Mouse (Mus musculus) neutrophil, adult 5-6 weeks (primary cell): Measurements from ENCODE around the gene Med12l. TPM values are rescaled to one million over a fixed set of nuclear protein-coding genes. Genes with fewer than 3 reads are reported as not detected.

Experiments
- ATAC-seq: fragments of 151-379, 151-347 bp; 2 replicates; pipeline ENCODE4 v1.8.0; 2017; ENCODE audit warnings: mild to moderate bottlenecking, moderate TSS enrichment; ENCODE audit not compliant: insufficient number of reproducible peaks, poor library complexity, low FRiP score, severe bottlenecking; ENCODE audit errors: extremely low read depth
- total RNA-seq: library from RNA; stranded (forward); fragments of 200-1000 nt; gene quantifications from 2 replicates; pipeline ENCODE4 v1.2.3, GENCODE M21; 2017

The Med12l gene
- total RNA-seq, 1 experiment from 2014 or later, result 4.5 TPM

GRCm38 (mm10) chr3:59208650-59209548, 203.3 kb downstream of the Med12l start:
- ATAC-seq, result no peak

DNA sequence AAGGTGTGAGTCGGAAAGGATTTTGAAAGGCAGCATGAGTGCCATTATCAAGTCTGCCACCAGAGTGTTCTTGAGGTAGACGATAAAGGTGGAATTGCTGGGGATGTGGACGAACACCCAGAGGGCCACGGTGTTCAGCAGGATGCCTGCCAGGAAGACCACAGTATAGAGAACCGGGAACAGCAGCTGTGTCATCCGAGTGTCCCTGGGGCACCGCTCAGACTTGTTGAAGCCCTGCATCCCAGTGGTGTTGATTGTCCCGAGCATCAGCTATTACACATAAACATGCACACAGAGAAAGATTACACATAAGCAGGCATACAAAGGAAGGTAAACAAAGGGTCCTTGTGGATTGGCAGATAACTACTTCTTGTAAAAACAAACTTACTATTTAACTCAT, 204.5 kb downstream of the Med12l start:
- no peak for ATAC-seq

- peak; percentile 61 for ATAC-seq
Measured at GRCm38 (mm10) chr3:59210727-59211126, 205.1 kb downstream of the Med12l start, which contains the start of gene P2ry13. TSS of gene P2ry13 (minus strand) at chr3:59210882.

- peak; percentile 34; the same call in 1 of the 2 replicates for ATAC-seq
Measured at GRCm38 (mm10) chr3:59211784-59212183, 206.2 kb downstream of the Med12l start.

GRCm38 (mm10) chr3:59212404-59212803, 206.8 kb downstream of the Med12l start:
- peak; percentile 26 for ATAC-seq

- ATAC-seq, result no peak
Measured at GRCm38 (mm10) chr3:59217211-59217610, 211.6 kb downstream of the Med12l start.

GRCm38 (mm10) chr3:59219326-59219725, 213.7 kb downstream of the Med12l start:
- no peak for ATAC-seq

DNA sequence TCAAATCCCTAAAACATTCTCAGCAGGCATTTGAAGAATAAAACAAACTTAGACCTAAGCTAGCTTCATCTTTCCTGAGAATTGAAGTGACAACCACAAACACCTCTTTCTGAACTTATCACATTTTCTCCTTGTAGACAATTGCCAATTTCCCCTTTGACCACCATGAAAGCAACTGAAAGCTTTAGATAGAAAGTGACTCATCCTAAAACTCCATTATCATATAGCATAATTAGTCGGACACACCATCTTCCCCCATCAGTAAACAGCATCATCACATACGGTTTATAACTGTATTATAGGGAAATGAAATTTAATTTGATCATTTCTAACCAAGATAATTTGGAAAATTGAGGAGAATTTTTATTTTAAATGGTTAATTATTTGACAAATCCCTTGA, 216.7 kb downstream of the Med12l start:
- ATAC-seq, result no peak

- ATAC-seq, result peak; percentile 65; the same call in 1 of the 2 replicates
Measured at GRCm38 (mm10) chr3:59225411-59225810, 219.8 kb downstream of the Med12l start.

DNA sequence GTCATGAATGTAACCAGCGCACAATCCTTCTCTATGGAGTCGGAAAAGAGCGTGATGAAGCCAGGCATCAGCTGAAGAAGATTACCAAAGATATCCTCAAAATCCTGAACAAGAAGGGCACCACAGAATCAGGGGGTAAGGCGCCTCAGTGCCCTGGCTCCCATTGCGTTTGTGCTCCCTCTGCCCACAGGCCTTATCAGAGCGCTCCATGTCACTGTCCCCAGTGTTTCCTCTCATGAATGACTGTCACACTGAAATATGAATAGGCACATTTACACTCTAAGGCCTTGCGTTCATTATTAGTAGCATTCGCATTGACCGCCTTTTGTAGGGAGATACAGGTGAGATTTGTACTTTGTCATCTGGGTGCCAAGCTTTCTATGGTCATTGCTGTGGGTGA, 222.1 kb downstream of the Med12l start:
- no peak for ATAC-seq

- ATAC-seq, result peak; percentile 66
Measured at GRCm38 (mm10) chr3:59228730-59229551, 223.3 kb downstream of the Med12l start.

- no peak for ATAC-seq
Measured at GRCm38 (mm10) chr3:59230912-59231311, 225.3 kb downstream of the Med12l start.

DNA sequence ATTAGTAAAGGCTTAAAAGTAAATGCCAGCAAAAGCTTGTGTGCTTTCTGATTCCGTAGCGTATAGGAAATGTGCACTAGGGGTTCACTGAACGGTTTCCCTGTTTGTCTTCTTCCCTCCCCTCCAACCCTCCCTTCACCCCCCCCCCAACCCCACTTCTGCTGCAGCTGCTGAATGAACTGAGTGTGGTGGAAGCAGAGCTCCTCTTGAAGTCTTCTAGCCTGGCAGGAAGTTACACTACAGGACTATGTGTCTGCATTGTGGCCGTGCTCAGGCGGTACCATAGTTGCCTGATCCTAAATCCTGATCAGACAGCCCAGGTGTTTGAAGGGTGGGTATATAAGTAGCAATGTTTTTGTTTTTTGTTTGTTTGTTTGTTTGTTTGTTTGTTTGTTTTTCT, 229.3 kb downstream of the Med12l start:
- ATAC-seq, result peak; percentile 62; the same call in 1 of the 2 replicates

DNA sequence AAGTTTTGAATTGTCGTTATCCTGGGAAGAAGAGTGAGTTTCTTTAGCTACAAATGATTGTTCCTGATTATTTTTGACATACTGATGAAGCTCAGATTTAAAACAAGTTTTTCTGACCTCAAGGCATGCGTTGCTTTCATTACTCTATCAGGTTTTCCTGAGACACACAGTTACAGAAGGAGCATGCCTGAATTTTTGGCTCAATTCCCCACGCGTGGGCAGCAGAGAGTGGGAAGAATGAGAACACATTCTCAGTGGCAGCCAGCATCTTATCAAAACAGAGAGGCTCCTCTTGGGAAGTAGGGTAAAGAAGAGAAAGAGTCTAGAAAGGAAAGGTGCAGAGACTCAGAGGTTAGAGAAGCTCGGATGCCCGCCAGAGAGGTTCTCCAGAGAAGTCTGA, 237.8 kb downstream of the Med12l start:
- ATAC-seq, result no peak

GRCm38 (mm10) chr3:59248031-59248430, 242.4 kb downstream of the Med12l start:
- no peak for ATAC-seq

GRCm38 (mm10) chr3:59250454-59250853, 244.8 kb downstream of the Med12l start:
- ATAC-seq, result no peak

GRCm38 (mm10) chr3:59257740-59258664, 252.4 kb downstream of the Med12l start:
- ATAC-seq, result peak; percentile 48

GRCm38 (mm10) chr3:59260745-59261144, 255.1 kb downstream of the Med12l start:
- ATAC-seq, result peak; percentile 77
